Mouse (Mus musculus): ENCODE data around the gene Adam15. TPM values are rescaled to one million over a fixed set of nuclear protein-coding genes. Genes with fewer than 3 reads are reported as not detected.

The Adam15 gene
- polyA plus RNA-seq, 1 experiment from 2014 or later: 28.2 TPM

DNA sequence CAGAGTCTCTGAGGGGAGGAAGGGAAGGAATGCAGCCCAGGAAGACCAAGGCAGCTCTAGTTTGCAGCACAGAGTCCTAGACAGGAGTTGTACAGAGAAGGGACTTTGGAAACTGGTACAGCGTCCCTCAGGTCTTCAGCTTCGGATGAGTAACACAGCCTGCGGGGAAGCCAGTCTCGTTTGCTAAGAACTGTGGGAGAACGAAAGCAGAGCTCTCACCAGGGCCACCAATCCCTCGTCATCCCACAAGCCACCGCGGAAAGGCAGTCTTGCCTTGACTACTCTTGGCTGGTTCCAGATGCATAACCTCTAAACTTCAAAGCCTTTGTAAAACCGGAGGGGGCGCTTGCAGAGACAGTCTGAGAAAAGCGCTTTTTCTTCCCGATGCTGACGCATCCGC, 50.3 kb downstream of the Adam15 start:
- H3K9ac ChIP-seq: peak overlapping the region; percentile 26; the same call in 1 of the 2 replicates
- H3K36me3 ChIP-seq (replicated peaks): no peaks in the 10 kb centered on the region
- H3K9me3 ChIP-seq: no peaks in the 10 kb centered on the region
- H3K4me2 ChIP-seq: peak overlapping the region; percentile 47
- ATAC-seq (ENCODE audit: low FRiP score): no peak
- H3K27ac ChIP-seq: no peak overlapping the region
- peaks cover 6% of the 10 kb centered on the region; the same call in 1 of the 2 replicates for H3K4me1 ChIP-seq
- 7% methylated on average over 14 of the region's 14 CpGs for WGBS
- H3K4me3 ChIP-seq (replicated peaks): peak overlapping the region; percentile 19
- peaks cover 30% of the 10 kb centered on the region for H3K27me3 ChIP-seq

DNA sequence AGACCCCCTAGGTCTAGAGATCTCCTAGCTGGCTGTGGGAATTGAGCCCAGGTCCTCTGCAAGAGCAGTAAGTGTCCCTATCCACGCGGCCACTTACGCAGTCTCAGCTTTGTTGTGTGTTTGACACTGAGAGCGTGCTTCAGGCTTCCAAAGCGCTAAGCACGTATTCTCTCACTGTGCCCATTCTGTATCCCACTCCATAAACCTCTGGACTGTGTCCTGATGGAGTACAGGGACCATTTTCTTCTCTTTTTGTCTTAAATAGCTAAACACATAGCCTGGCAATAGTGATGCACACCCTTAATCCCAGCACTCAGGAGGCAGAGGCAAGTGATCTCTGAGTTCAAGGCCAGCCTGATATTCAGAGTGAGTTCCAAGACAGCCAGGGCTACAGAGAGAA, 50.9 kb downstream of the Adam15 start:
- Histone ChIP-seq H3K9me3 (no peaks in the 10 kb centered on the region), H3K9ac (no peak overlapping the region), H3K4me3 (replicated peaks) (no peak overlapping the region), H3K36me3 (replicated peaks) (no peaks in the 10 kb centered on the region), H3K4me2 (no peak overlapping the region), H3K27me3 (peaks cover 30% of the 10 kb centered on the region), H3K4me1 (peaks cover 6% of the 10 kb centered on the region; the same call in 1 of the 2 replicates), H3K27ac (no peak overlapping the region)
- no peak for ATAC-seq (ENCODE audit: low FRiP score)
- WGBS: 69% methylated on average over 6 of the region's 6 CpGs

- no peak overlapping the region for H3K4me3 ChIP-seq (replicated peaks)
- H3K4me1 ChIP-seq: peaks cover 6% of the 10 kb centered on the region; the same call in 1 of the 2 replicates
- ATAC-seq (ENCODE audit: low FRiP score): no peak
- no peak overlapping the region for H3K4me2 ChIP-seq
- H3K36me3 ChIP-seq (replicated peaks): no peaks in the 10 kb centered on the region
- no peaks in the 10 kb centered on the region for H3K9me3 ChIP-seq
- no peak overlapping the region for H3K9ac ChIP-seq
- WGBS: 87% methylated on average over 11 of the region's 11 CpGs
- H3K27me3 ChIP-seq: peaks cover 30% of the 10 kb centered on the region
- H3K27ac ChIP-seq: no peak overlapping the region
These were observed 52.9 kb downstream of the Adam15 start for GRCm38 (mm10) chr3:89296761-89297396.

DNA sequence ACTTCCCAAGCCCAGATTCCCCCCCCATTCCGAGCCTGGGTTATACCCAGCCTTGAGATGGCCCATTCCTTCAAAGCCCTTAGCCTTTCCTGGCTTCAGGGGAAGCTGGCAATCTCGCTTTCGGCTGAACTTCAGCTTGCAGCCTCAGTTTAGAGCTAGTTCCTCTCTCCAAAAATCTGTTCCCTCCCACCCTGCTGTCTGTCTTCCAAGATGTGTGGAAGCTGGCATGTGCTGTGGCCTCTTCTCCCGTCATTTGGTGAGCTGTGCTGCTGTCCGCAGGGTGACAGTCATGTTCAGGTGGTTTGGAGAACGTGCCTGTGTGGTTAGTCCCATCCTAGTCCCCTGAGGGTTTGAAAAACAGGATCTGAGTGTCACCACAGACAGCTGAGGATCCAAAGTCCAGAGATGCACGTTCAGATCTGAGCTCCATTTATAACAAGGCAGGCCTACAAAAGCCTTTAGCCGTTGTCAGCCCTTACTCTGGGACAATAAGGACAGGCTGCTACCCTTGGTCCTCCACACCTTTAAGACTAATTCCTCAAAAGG, 54.0 kb downstream of the Adam15 start:
- H3K27ac ChIP-seq: no peak overlapping the region
- peaks cover 25% of the 10 kb centered on the region; the same call in 1 of the 2 replicates for H3K27me3 ChIP-seq
- no peaks in the 10 kb centered on the region for H3K36me3 ChIP-seq (replicated peaks)
- no peaks in the 10 kb centered on the region for H3K9me3 ChIP-seq
- no peak overlapping the region for H3K4me2 ChIP-seq
- H3K4me1 ChIP-seq: peaks cover 6% of the 10 kb centered on the region; the same call in 1 of the 2 replicates
- no peak overlapping the region for H3K9ac ChIP-seq
- 79% methylated on average over 8 of the region's 8 CpGs for whole genome bisulfite sequencing
- H3K4me3 ChIP-seq (replicated peaks): no peak overlapping the region
- ATAC-seq (ENCODE audit: low FRiP score): no peak

DNA sequence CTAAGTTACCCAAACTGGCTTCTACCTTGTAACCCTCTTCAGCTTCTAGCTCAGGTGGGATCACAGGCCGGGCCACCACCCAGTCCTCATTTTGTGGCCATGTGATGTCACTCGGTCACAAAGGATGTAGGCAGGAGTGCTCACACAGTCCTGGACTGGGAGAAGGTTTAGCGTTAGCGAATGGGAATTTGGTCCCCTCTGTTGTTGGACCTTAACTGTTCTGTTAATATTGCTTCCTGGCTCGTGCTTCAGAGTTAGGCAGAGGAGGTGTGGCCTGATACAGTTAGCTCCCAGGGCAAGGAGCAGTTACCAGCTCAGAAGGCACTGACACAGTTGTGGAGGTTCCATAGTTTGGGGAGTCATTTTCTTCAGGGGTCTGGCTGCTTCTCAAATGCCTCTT, 55.6 kb downstream of the Adam15 start:
- Histone ChIP-seq H3K9ac (no peak overlapping the region), H3K4me1 (no peaks in the 10 kb centered on the region), H3K9me3 (no peaks in the 10 kb centered on the region), H3K4me2 (no peak overlapping the region), H3K27me3 (0 out of 2 replicates have a peak, but pooled peaks cover 18% of the 10 kb centered on the region), H3K36me3 (replicated peaks) (no peaks in the 10 kb centered on the region), H3K4me3 (replicated peaks) (no peak overlapping the region), H3K27ac (no peak overlapping the region)
- 83% methylated on average over 5 of the region's 5 CpGs for WGBS
- no peak for ATAC-seq (ENCODE audit: low FRiP score)

DNA sequence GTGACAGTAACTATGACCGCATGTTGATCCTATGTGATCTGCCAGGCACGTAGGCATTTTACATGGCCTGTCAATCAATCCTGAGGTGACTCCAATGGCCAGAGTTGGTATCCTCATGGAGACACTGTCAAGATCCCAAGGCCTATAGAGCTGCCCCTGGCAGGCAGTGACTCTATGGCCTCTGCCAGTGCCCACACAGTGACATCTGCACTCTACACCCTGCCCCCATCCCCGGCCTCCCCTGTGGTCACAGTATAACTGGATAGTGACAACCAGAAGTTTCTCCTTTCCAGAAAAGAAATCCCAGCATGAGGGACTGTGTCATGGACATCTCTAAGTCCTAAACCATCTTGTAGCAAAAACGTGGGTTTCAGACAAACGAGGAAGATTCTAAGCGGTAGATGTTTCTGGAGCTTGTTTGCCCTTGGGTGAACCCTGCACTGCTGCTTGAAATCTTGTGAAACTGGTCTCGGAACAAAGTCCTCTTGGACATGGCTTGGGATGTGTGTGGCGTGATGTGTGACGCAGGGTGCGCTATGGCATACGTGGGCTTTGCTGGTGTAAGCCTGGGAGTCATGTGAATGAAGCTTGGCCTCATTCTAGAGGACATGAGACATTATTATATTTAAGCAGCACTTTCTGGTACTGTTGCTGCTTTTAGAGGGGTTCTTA, 56.4 kb downstream of the Adam15 start:
- Histone ChIP-seq H3K27ac (no peak overlapping the region), H3K4me3 (replicated peaks) (no peak overlapping the region), H3K9me3 (no peaks in the 10 kb centered on the region), H3K4me1 (no peaks in the 10 kb centered on the region), H3K27me3 (0 out of 2 replicates have a peak, but pooled peaks cover 11% of the 10 kb centered on the region), H3K4me2 (no peak overlapping the region), H3K36me3 (replicated peaks) (no peaks in the 10 kb centered on the region), H3K9ac (no peak overlapping the region)
- WGBS: 92% methylated on average over 11 of the region's 11 CpGs
- no peak for ATAC-seq (ENCODE audit: low FRiP score)

DNA sequence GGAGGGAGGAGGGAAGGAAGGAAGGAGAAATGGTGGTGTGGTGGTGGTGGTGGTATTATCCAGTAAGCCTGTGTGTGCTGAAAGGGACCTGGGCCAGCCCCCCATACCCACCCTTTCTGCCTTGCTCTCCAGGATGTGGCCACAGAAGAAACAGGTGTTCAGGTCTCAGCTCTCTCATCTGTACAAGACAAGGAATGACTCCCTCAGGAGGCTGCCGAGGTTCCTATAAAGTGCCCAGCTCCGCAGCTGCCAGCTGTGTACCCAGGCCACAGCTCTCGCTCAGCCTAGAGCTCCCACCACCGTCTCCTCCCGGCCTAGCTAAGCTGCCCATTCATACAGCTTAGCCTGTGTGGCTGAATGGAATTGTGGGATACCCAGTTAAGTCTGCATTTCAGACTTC, 57.5 kb downstream of the Adam15 start:
- H3K9me3 ChIP-seq: no peaks in the 10 kb centered on the region
- WGBS: 77% methylated on average over 5 of the region's 5 CpGs
- H3K4me1 ChIP-seq: no peaks in the 10 kb centered on the region
- H3K4me3 ChIP-seq (replicated peaks): no peak overlapping the region
- H3K36me3 ChIP-seq (replicated peaks): no peaks in the 10 kb centered on the region
- no peak overlapping the region for H3K4me2 ChIP-seq
- H3K27ac ChIP-seq: no peak overlapping the region
- ATAC-seq (ENCODE audit: low FRiP score): no peak
- no peak overlapping the region for H3K9ac ChIP-seq
- 0 out of 2 replicates have a peak, but pooled peaks cover 9% of the 10 kb centered on the region for H3K27me3 ChIP-seq

DNA sequence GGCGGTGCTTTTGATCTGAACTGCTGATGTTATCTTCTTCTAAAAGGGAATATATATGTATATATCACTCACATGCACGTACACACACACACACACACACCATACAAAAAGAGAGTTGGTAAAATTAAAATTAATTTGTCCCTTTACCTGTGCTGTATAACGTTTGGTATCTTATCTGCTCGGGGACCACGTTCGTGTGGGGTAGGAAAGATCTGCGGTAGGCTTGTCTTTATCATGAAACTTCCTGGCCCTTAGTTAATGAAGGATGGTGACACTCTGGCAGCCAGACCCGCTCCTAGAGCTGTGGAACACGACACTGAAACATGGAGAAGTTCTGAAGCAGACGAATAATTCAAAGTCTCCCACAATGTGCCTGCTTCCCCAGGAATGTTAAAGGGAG, 57.9 kb downstream of the Adam15 start:
- WGBS: 80% methylated on average over 10 of the region's 10 CpGs
- Histone ChIP-seq H3K9me3 (no peaks in the 10 kb centered on the region), H3K4me3 (replicated peaks) (no peak overlapping the region), H3K4me2 (no peak overlapping the region), H3K4me1 (no peaks in the 10 kb centered on the region), H3K36me3 (replicated peaks) (no peaks in the 10 kb centered on the region), H3K27me3 (0 out of 2 replicates have a peak, but pooled peaks cover 9% of the 10 kb centered on the region), H3K27ac (no peak overlapping the region), H3K9ac (no peak overlapping the region)
- ATAC-seq (ENCODE audit: low FRiP score): no peak

Other genes with a start within 250 kb of the Adam15 start
- gene Gm43738, start 248.9 kb downstream of the Adam15 start, polyA plus RNA-seq (2016; fragmentation: Nextera tagmentation; extraction: Ambion mirVana): 0.12 TPM in 1 of 2 replicates, not detected in the other
- 292 and 322 TPM in 2 replicates for gene Fdps, start 248.0 kb downstream of the Adam15 start, polyA plus RNA-seq (2016; fragmentation: Nextera tagmentation; extraction: Ambion mirVana)
- 0.09 and 0.22 TPM in 2 replicates for gene Pklr, start 213.9 kb downstream of the Adam15 start, polyA plus RNA-seq (2016; fragmentation: Nextera tagmentation; extraction: Ambion mirVana)
- 11.2 and 15.1 TPM in 2 replicates for gene Hcn3, start 189.8 kb downstream of the Adam15 start, polyA plus RNA-seq (2016; fragmentation: Nextera tagmentation; extraction: Ambion mirVana)
- gene Clk2, start 185.2 kb downstream of the Adam15 start, polyA plus RNA-seq (2016; fragmentation: Nextera tagmentation; extraction: Ambion mirVana): 41.1 and 42.5 TPM in 2 replicates
- 89.7 and 94.4 TPM in 2 replicates for gene Scamp3, start 172.5 kb downstream of the Adam15 start, polyA plus RNA-seq (2016; fragmentation: Nextera tagmentation; extraction: Ambion mirVana)
- gene Fam189b, start 166.9 kb downstream of the Adam15 start, polyA plus RNA-seq (2016; fragmentation: Nextera tagmentation; extraction: Ambion mirVana): 25.6 and 26.3 TPM in 2 replicates
- gene Gba, start 147.1 kb downstream of the Adam15 start, polyA plus RNA-seq (2016; fragmentation: Nextera tagmentation; extraction: Ambion mirVana): 34.3 and 37.4 TPM in 2 replicates
- 95.1 and 97.9 TPM in 2 replicates for gene Thbs3, start 134.8 kb downstream of the Adam15 start, polyA plus RNA-seq (2016; fragmentation: Nextera tagmentation; extraction: Ambion mirVana)
- gene Mtx1, start 122.9 kb downstream of the Adam15 start, polyA plus RNA-seq (2016; fragmentation: Nextera tagmentation; extraction: Ambion mirVana): 185 and 194 TPM in 2 replicates
- gene Muc1, start 120.9 kb downstream of the Adam15 start, polyA plus RNA-seq (2016; fragmentation: Nextera tagmentation; extraction: Ambion mirVana): 3.8 and 4.7 TPM in 2 replicates
- 249 and 252 TPM in 2 replicates for gene Krtcap2, start 104.0 kb downstream of the Adam15 start, polyA plus RNA-seq (2016; fragmentation: Nextera tagmentation; extraction: Ambion mirVana)
- 25.1 and 26.6 TPM in 2 replicates for gene Trim46, start 103.7 kb downstream of the Adam15 start, polyA plus RNA-seq (2016; fragmentation: Nextera tagmentation; extraction: Ambion mirVana)
- gene Dpm3, start 90.6 kb downstream of the Adam15 start, polyA plus RNA-seq (2016; fragmentation: Nextera tagmentation; extraction: Ambion mirVana): 79.1 and 84.3 TPM in 2 replicates
- 28.6 and 29.7 TPM in 2 replicates for gene Slc50a1, start 79.4 kb downstream of the Adam15 start, polyA plus RNA-seq (2016; fragmentation: Nextera tagmentation; extraction: Ambion mirVana)
- gene Efna1, start 68.9 kb downstream of the Adam15 start, polyA plus RNA-seq (2016; fragmentation: Nextera tagmentation; extraction: Ambion mirVana): 9.7 and 12.6 TPM in 2 replicates
- 11.9 and 14.9 TPM in 2 replicates for gene Efna3, start 27.0 kb downstream of the Adam15 start, polyA plus RNA-seq (2016; fragmentation: Nextera tagmentation; extraction: Ambion mirVana)
- 17.1 and 20.0 TPM in 2 replicates for gene Efna4, start 12.0 kb downstream of the Adam15 start, polyA plus RNA-seq (2016; fragmentation: Nextera tagmentation; extraction: Ambion mirVana)
- gene Dcst2, start 12.0 kb upstream of the Adam15 start, polyA plus RNA-seq (2016; fragmentation: Nextera tagmentation; extraction: Ambion mirVana): 0.13 and 0.22 TPM in 2 replicates
- 0.36 and 0.54 TPM in 2 replicates for gene Dcst1, start 15.3 kb upstream of the Adam15 start, polyA plus RNA-seq (2016; fragmentation: Nextera tagmentation; extraction: Ambion mirVana)
- gene Zbtb7b, start 44.8 kb upstream of the Adam15 start, polyA plus RNA-seq (2016; fragmentation: Nextera tagmentation; extraction: Ambion mirVana): 0.45 and 0.62 TPM in 2 replicates
- 0.24 and 2.0 TPM in 2 replicates for gene Lenep, start 52.8 kb upstream of the Adam15 start, polyA plus RNA-seq (2016; fragmentation: Nextera tagmentation; extraction: Ambion mirVana)
- gene Flad1, start 61.9 kb upstream of the Adam15 start, polyA plus RNA-seq (2016; fragmentation: Nextera tagmentation; extraction: Ambion mirVana): 32.2 and 33.1 TPM in 2 replicates
- gene Cks1b, start 68.4 kb upstream of the Adam15 start, polyA plus RNA-seq (2016; fragmentation: Nextera tagmentation; extraction: Ambion mirVana): 363 and 395 TPM in 2 replicates
- 28.4 and 30.9 TPM in 2 replicates for gene Shc1, start 68.4 kb upstream of the Adam15 start, polyA plus RNA-seq (2016; fragmentation: Nextera tagmentation; extraction: Ambion mirVana)
- gene Pygo2, start 80.2 kb upstream of the Adam15 start, polyA plus RNA-seq (2016; fragmentation: Nextera tagmentation; extraction: Ambion mirVana): 47.2 and 48.8 TPM in 2 replicates
- gene Pbxip1, start 86.7 kb upstream of the Adam15 start, polyA plus RNA-seq (2016; fragmentation: Nextera tagmentation; extraction: Ambion mirVana): 14.4 and 14.7 TPM in 2 replicates
- 65.6 and 66.1 TPM in 2 replicates for gene Pmvk, start 104.5 kb upstream of the Adam15 start, polyA plus RNA-seq (2016; fragmentation: Nextera tagmentation; extraction: Ambion mirVana)
- 2.0 and 2.3 TPM in 2 replicates for gene Kcnn3, start 170.2 kb upstream of the Adam15 start, polyA plus RNA-seq (2016; fragmentation: Nextera tagmentation; extraction: Ambion mirVana)

Data from forebrain, embryonic 12.5 days (tissue).